Mouse (Mus musculus) MEL (cell line): ENCODE results near the gene Zfp683.

Experiments
- CHD2 ChIP-seq: IDR thresholded peaks from 2 replicates; pipeline ENCODE4 v1.6.1; 2011; ENCODE audit warnings: low read length, improper control_type of control experiment
- CTCF ChIP-seq, 3 experiments: IDR thresholded peaks in 2 of 3; conservative IDR thresholded peaks in 1 of 3; 2 replicates each; pipeline ENCODE4 v1.5.1; 2011 to 2012; ENCODE audit warnings: low read length in 3 of 3, low read depth in 2 of 3, mild to moderate bottlenecking in 2 of 3, improper control_type of control experiment in 1 of 3, inconsistent platforms in 1 of 3, mixed read lengths in 1 of 3, moderate library complexity in 1 of 3; ENCODE audit not compliant: control insufficient read depth in 1 of 3, insufficient read depth in 1 of 3, poor library complexity in 1 of 3, severe bottlenecking in 1 of 3
- ELF1 ChIP-seq: IDR thresholded peaks from 2 replicates; pipeline ENCODE4 v1.6.1; 2014; ENCODE audit warnings: low read depth, mild to moderate bottlenecking, inconsistent platforms, low read length, improper control_type of control experiment, moderate library complexity
- EP300 ChIP-seq, 2 experiments: IDR thresholded peaks; 2 replicates each; pipeline ENCODE4 v1.6.1; 2011; ENCODE audit warnings: improper control_type of control experiment in 2 of 2, low read length in 2 of 2, low read depth in 1 of 2, mild to moderate bottlenecking in 1 of 2
- KAT2A ChIP-seq: conservative IDR thresholded peaks from 2 replicates; pipeline ENCODE4 v1.6.1; 2012; ENCODE audit warnings: low read depth, low read length, improper control_type of control experiment, inconsistent platforms
- MXI1 ChIP-seq: IDR thresholded peaks from 2 replicates; pipeline ENCODE4 v1.6.1; 2011; ENCODE audit warnings: mild to moderate bottlenecking, low read depth, low read length, improper control_type of control experiment
- POLR2A ChIP-seq, 2 experiments: IDR thresholded peaks; 2 replicates each; pipeline ENCODE4 v1.6.1; 2011 to 2012; ENCODE audit warnings: low read length in 2 of 2, mild to moderate bottlenecking in 2 of 2, control low read depth in 1 of 2, improper control_type of control experiment in 1 of 2, low read depth in 1 of 2, moderate library complexity in 1 of 2; ENCODE audit not compliant: control insufficient read depth in 1 of 2, insufficient read depth in 1 of 2, poor library complexity in 1 of 2
- RCOR1 ChIP-seq: IDR thresholded peaks from 2 replicates; pipeline ENCODE4 v1.6.1; 2012; ENCODE audit warnings: low read depth, mild to moderate bottlenecking, inconsistent platforms, low read length, improper control_type of control experiment
- TBP ChIP-seq: IDR thresholded peaks from 2 replicates; pipeline ENCODE4 v1.8.0; 2011; ENCODE audit warnings: low read depth, low read length, improper control_type of control experiment
- TCF12 ChIP-seq: IDR thresholded peaks from 2 replicates; pipeline ENCODE4 v1.6.1; 2014; ENCODE audit warnings: low read depth, mild to moderate bottlenecking, inconsistent platforms, low read length, improper control_type of control experiment, moderate library complexity
- USF1 ChIP-seq: IDR thresholded peaks from 2 replicates; pipeline ENCODE4 v1.6.1; 2014; ENCODE audit warnings: low read depth, mild to moderate bottlenecking, inconsistent platforms, low read length, improper control_type of control experiment, moderate library complexity
- USF2 ChIP-seq, 2 experiments: IDR thresholded peaks; 2 replicates each; pipeline ENCODE4 v1.6.1; 2011 to 2012; ENCODE audit warnings: improper control_type of control experiment in 2 of 2, low read length in 2 of 2, borderline replicate concordance in 1 of 2, inconsistent platforms in 1 of 2, low read depth in 1 of 2, mild to moderate bottlenecking in 1 of 2; ENCODE audit not compliant: insufficient read depth in 1 of 2
- ZC3H11A ChIP-seq: IDR thresholded peaks from 2 replicates; pipeline ENCODE4 v1.6.1; 2012; ENCODE audit warnings: low read depth, mild to moderate bottlenecking, inconsistent platforms, low read length, improper control_type of control experiment
- ZKSCAN1 ChIP-seq: IDR thresholded peaks from 2 replicates; pipeline ENCODE4 v1.6.1; 2012; ENCODE audit warnings: low read depth, mild to moderate bottlenecking, inconsistent platforms, low read length, improper control_type of control experiment, moderate library complexity

DNA sequence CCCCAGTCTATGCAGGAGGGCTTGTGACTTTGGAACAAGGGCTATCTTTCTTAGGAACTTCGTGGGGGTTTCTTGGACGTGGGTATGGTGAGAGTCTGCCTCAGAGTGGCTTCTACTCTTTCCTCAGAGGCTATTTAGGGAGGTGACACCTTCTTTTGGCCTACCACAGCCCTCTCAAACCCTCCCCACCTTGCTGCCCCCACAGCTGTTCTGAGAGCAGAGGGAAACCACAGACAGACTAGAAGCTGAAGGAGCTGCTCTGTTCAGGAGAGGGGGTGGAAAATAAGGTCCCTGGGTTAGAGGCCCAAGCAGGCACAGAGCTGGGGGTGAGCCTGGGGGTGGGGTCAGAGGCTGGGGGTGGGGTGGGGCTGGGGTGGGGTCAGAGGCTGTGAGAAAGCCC is 10.6 kb upstream of the Zfp683 start:
- no peak for TF ChIP-seq CTCF (IDR thresholded peaks at IDR 0.05 in 2 of 3, conservative IDR thresholded peaks at IDR 0.05 in 1 of 3; ENCODE audit: control insufficient read depth in 1 of 3, insufficient read depth in 1 of 3, low read depth in 2 of 3, low read length in 3 of 3, poor library complexity in 1 of 3, severe bottlenecking in 1 of 3)
- TF ChIP-seq EP300 (IDR thresholded peaks at IDR 0.05; ENCODE audit: low read depth in 1 of 2, low read length in 2 of 2) = no peak
- no peak for TF ChIP-seq TBP
- TF ChIP-seq RCOR1 = no peak
- no peak for TF ChIP-seq ELF1
- TF ChIP-seq POLR2A (IDR thresholded peaks at IDR 0.05; ENCODE audit: control insufficient read depth in 1 of 2, insufficient read depth in 1 of 2, low read depth in 1 of 2, low read length in 2 of 2, poor library complexity in 1 of 2) = no peak
- TF ChIP-seq KAT2A = no peak
- TF ChIP-seq USF1 = no peak
- no peak for TF ChIP-seq ZKSCAN1
- no peak for TF ChIP-seq TCF12
- TF ChIP-seq MXI1 = no peak
- TF ChIP-seq CHD2 = no peak
- TF ChIP-seq ZC3H11A = no peak
- no peak for TF ChIP-seq USF2 (IDR thresholded peaks at IDR 0.05; ENCODE audit: borderline replicate concordance in 1 of 2, insufficient read depth in 1 of 2, low read depth in 1 of 2, low read length in 2 of 2)
